Mouse (Mus musculus) stomach, embryonic 16.5 days (tissue): ENCODE data around the gene March9. TPM values are rescaled to one million over a fixed set of nuclear protein-coding genes. Genes with fewer than 3 reads are reported as not detected.
A peak's percentile ranks its signal among the peaks of the same experiment; 100 is the strongest.
"Not testable (repeated sequence)": the region's sequence is repeated elsewhere in the genome, so short reads cannot be mapped to it uniquely, and the experiment has no call there.

ENCODE experiments used
- ATAC-seq: fragments of 200-750 bp; cut with Nextera tagmentation; 2 replicates; pipeline ENCODE4 v1.8.0; 2017; ENCODE audit warnings: moderate number of reproducible peaks, moderate TSS enrichment; ENCODE audit not compliant: insufficient read depth, low FRiP score
- H3K27ac ChIP-seq: fragments of 300-500 bp; sonication (generic); 2 replicates; pipeline ENCODE4 v1.5.1; 2014; ENCODE audit warnings: low read length
- H3K27me3 ChIP-seq: fragments of 300-500 bp; sonication (generic); 2 replicates; pipeline ENCODE4 v1.6.1; 2014; ENCODE audit warnings: low read length, control low read depth, mixed read lengths; ENCODE audit not compliant: control insufficient read depth, insufficient read depth
- H3K36me3 ChIP-seq: fragments of 300-500 bp; sonication (generic); 2 replicates; pipeline ENCODE4 v1.6.1; 2014; ENCODE audit warnings: low read length; ENCODE audit not compliant: control insufficient read depth, insufficient read depth
- H3K4me1 ChIP-seq: fragments of 300-500 bp; sonication (generic); 2 replicates; pipeline ENCODE4 v1.6.1; 2014; ENCODE audit warnings: low read length, control low read depth, mixed read lengths; ENCODE audit not compliant: control insufficient read depth, insufficient read depth
- H3K4me2 ChIP-seq: fragments of 300-500 bp; sonication (generic); 2 replicates; pipeline ENCODE4 v1.6.1; 2014; ENCODE audit warnings: low read depth, low read length, mixed read lengths
- H3K4me3 ChIP-seq: fragments of 300-500 bp; sonication (generic); replicated peaks from 2 replicates; pipeline ENCODE4 v1.5.1; 2014; ENCODE audit warnings: mild to moderate bottlenecking, low read length
- H3K9ac ChIP-seq: fragments of 300-500 bp; sonication (generic); 2 replicates; pipeline ENCODE4 v1.6.1; 2014; ENCODE audit warnings: low read length
- H3K9me3 ChIP-seq: fragments of 300-500 bp; sonication (generic); replicated peaks from 2 replicates; pipeline ENCODE4 v1.6.1; 2016; ENCODE audit warnings: low read length, control low read depth; ENCODE audit not compliant: control insufficient read depth
- WGBS: fragments of 180-500 bp; shearing (Covaris S2); extraction: QIAGEN DNeasy Blood & Tissue Kit; methylation state at CpG from one replicate; pipeline ENCODE4 v1.1.7; 2014; 5-methylcytosine and 5-hydroxymethylcytosine counted together
- polyA plus RNA-seq: library from polyadenylated mRNA; unstranded; fragments of >200 nt; fragmentation: Nextera tagmentation; extraction: Ambion mirVana; gene quantifications from 2 replicates; pipeline ENCODE4 v1.2.1, GENCODE M21; 2015

The March9 gene
- polyA plus RNA-seq, 1 experiment from 2014 or later = 0.72 TPM

GRCm38 (mm10) chr10:127075080-127075479, 15.1 kb upstream of the March9 start, which contains the start of gene Agap2:
Agap2 (plus strand) TSS chr10:127075284.
- no peak within 1 kb of the TSS for H3K4me2 ChIP-seq
- H3K4me3 ChIP-seq = no peak within 1 kb of the TSS
- peaks cover 20% of the 10 kb centered on the region for H3K4me1 ChIP-seq
- WGBS = 57% methylated on average over 9 of the region's 9 CpGs
- no peak within 1 kb of the TSS for H3K27ac ChIP-seq
- no peak for ATAC-seq
- H3K27me3 ChIP-seq = peaks cover 44% of the 10 kb centered on the region
- H3K36me3 ChIP-seq = no peaks in the 10 kb centered on the region
- 0 out of 2 replicates have a peak within 1 kb of the TSS, but pooled peaks have one; percentile 2 for H3K9ac ChIP-seq
- H3K9me3 ChIP-seq = no peaks in the 10 kb centered on the region

- peaks cover 12% of the 10 kb centered on the region for H3K4me1 ChIP-seq
- 90% methylated on average over 1 of the region's 1 CpGs for WGBS
- H3K9ac ChIP-seq = no peak overlapping the region
- peaks cover 33% of the 10 kb centered on the region for H3K27me3 ChIP-seq
- ATAC-seq = no peak
- H3K4me2 ChIP-seq = no peak overlapping the region
- H3K9me3 ChIP-seq = no peaks in the 10 kb centered on the region
- no peaks in the 10 kb centered on the region for H3K36me3 ChIP-seq
- H3K27ac ChIP-seq = no peak overlapping the region
- no peak overlapping the region for H3K4me3 ChIP-seq
Measured at GRCm38 (mm10) chr10:127073981-127074380, 14.0 kb upstream of the March9 start.

GRCm38 (mm10) chr10:127072969-127073368, 13.0 kb upstream of the March9 start:
- not testable (repeated sequence) for H3K9me3 ChIP-seq, H3K4me3 ChIP-seq, H3K9ac ChIP-seq, ATAC-seq, H3K27ac ChIP-seq, H3K4me2 ChIP-seq, H3K36me3 ChIP-seq
- Histone ChIP-seq H3K4me1 (peaks cover 15% of the 10 kb centered on the region), H3K27me3 (peaks cover 23% of the 10 kb centered on the region)
- WGBS = 78% methylated on average over 2 of the region's 2 CpGs

GRCm38 (mm10) chr10:127072270-127072669, 12.3 kb upstream of the March9 start:
- peaks cover 15% of the 10 kb centered on the region for H3K4me1 ChIP-seq
- not testable (repeated sequence) for H3K4me2 ChIP-seq, H3K4me3 ChIP-seq, H3K9ac ChIP-seq, ATAC-seq, H3K36me3 ChIP-seq, H3K9me3 ChIP-seq, H3K27ac ChIP-seq
- 82% methylated on average over 4 of the region's 4 CpGs for WGBS
- H3K27me3 ChIP-seq = peaks cover 16% of the 10 kb centered on the region

GRCm38 (mm10) chr10:127071203-127071602, 11.2 kb upstream of the March9 start:
- Histone ChIP-seq H3K27me3 (peaks cover 5% of the 10 kb centered on the region; the same call in 1 of the 2 replicates), H3K4me1 (peaks cover 15% of the 10 kb centered on the region), H3K4me2 (peak overlapping the region; percentile 96), H3K9ac (peak overlapping the region; percentile 76), H3K36me3 (peaks cover 12% of the 10 kb centered on the region), H3K4me3 (peak overlapping the region; percentile 85), H3K9me3 (no peaks in the 10 kb centered on the region), H3K27ac (no peak overlapping the region)
- WGBS = 67% methylated on average over 9 of the region's 9 CpGs
- ATAC-seq = no peak

GRCm38 (mm10) chr10:127070190-127071121, 10.5 kb upstream of the March9 start, which contains the start of gene Tspan31:
Tspan31 (minus strand) TSS chr10:127070264.
- H3K9me3 ChIP-seq = no peaks in the 10 kb centered on the region
- H3K27me3 ChIP-seq = 0 out of 2 replicates have a peak, but pooled peaks cover 5% of the 10 kb centered on the region
- peaks cover 17% of the 10 kb centered on the region for H3K4me1 ChIP-seq
- H3K27ac ChIP-seq = peak within 1 kb of the TSS; percentile 95
- H3K9ac ChIP-seq = peak within 1 kb of the TSS; percentile 90
- H3K4me2 ChIP-seq = peak within 1 kb of the TSS; percentile 96
- peaks cover 20% of the 10 kb centered on the region for H3K36me3 ChIP-seq
- peak within 1 kb of the TSS; percentile 85 for H3K4me3 ChIP-seq
- 1% methylated on average over 36 of the region's 36 CpGs for WGBS
- ATAC-seq = peak; percentile 92

- Histone ChIP-seq H3K9me3 (no peaks in the 10 kb centered on the region), H3K36me3 (peaks cover 27% of the 10 kb centered on the region), H3K9ac (peak overlapping the region; percentile 90), H3K27me3 (no peaks in the 10 kb centered on the region), H3K4me3 (peak overlapping the region; percentile 85), H3K4me1 (peaks cover 25% of the 10 kb centered on the region), H3K27ac (peak overlapping the region; percentile 95), H3K4me2 (peak overlapping the region; percentile 62)
- 6% methylated on average over 30 of the region's 30 CpGs for WGBS
- peak; percentile 49 for ATAC-seq
Measured at GRCm38 (mm10) chr10:127069281-127070189, 9.6 kb upstream of the March9 start.

- Histone ChIP-seq H3K36me3 (peaks cover 27% of the 10 kb centered on the region), H3K27ac (peak overlapping the region; percentile 95; the same call in 1 of the 2 replicates), H3K4me3 (peak overlapping the region; percentile 85), H3K9ac (peak overlapping the region; percentile 90), H3K4me2 (peak overlapping the region; percentile 62), H3K27me3 (no peaks in the 10 kb centered on the region), H3K9me3 (no peaks in the 10 kb centered on the region), H3K4me1 (peaks cover 27% of the 10 kb centered on the region)
- no peak for ATAC-seq
- WGBS = 64% methylated on average over 9 of the region's 9 CpGs
Measured at GRCm38 (mm10) chr10:127068360-127069038, 8.5 kb upstream of the March9 start.
